Comparison of ENCODE assay signal across 7 mouse cellular contexts in genomic region chr9:75632902-75633301, GRCm38 (mm10). TPM values are rescaled to one million over a fixed set of nuclear protein-coding genes. Genes with fewer than 3 reads are reported as not detected.
A peak's percentile ranks its signal among the peaks of the same experiment; 100 is the strongest.
DNase-seq lines count a peak whose midpoint lies in the region; ATAC-seq and TF ChIP-seq lines count a peak whose summit lies in the region.

No protein-coding gene starts in this region.

- H3K9me3 ChIP-seq in kidney, postnatal 0 days (replicated peaks; ENCODE audit: low read length): no peaks in the 10 kb centered on the region
- H3K9me3 ChIP-seq in MEL (replicated peaks; ENCODE audit: insufficient read depth, low read length): no peaks in the 10 kb centered on the region

- peak; percentile 61 for TF ChIP-seq CTCF in kidney, postnatal 0 days (IDR thresholded peaks at IDR 0.05; ENCODE audit: low read depth)
- peak in 1 of 3 experiments; percentile 16; a peak in 1 of 6 replicates for TF ChIP-seq CTCF in MEL (IDR thresholded peaks at IDR 0.05 in 2 of 3, conservative IDR thresholded peaks at IDR 0.05 in 1 of 3; ENCODE audit: control insufficient read depth in 1 of 3, insufficient read depth in 1 of 3, low read depth in 2 of 3, low read length in 3 of 3, poor library complexity in 1 of 3, severe bottlenecking in 1 of 3)

- H3K4me3 ChIP-seq in kidney, postnatal 0 days (replicated peaks; ENCODE audit: low read depth, low read length): no peak overlapping the region
- no peak overlapping the region for H3K4me3 ChIP-seq in MEL (ENCODE audit: control insufficient read depth in 1 of 2, insufficient read depth in 1 of 2, low read depth in 2 of 2, low read length in 2 of 2)

- H3K9ac ChIP-seq in kidney, postnatal 0 days (ENCODE audit: low read depth, low read length): no peak overlapping the region
- H3K9ac ChIP-seq in MEL (ENCODE audit: control insufficient read depth, low read depth, low read length, poor library complexity, severe bottlenecking): no peak overlapping the region

- no peak for TF ChIP-seq POLR2A in MEL (IDR thresholded peaks at IDR 0.05; ENCODE audit: control insufficient read depth in 1 of 2, insufficient read depth in 1 of 2, low read depth in 1 of 2, low read length in 2 of 2, poor library complexity in 1 of 2)

- no peaks in the 10 kb centered on the region for H3K36me3 ChIP-seq in kidney, postnatal 0 days (ENCODE audit: insufficient read depth, low read length)
- no peaks in the 10 kb centered on the region for H3K36me3 ChIP-seq in MEL (ENCODE audit: control insufficient read depth in 1 of 2, insufficient read depth in 2 of 2, low read length in 2 of 2)

- 62% methylated on average over 1 of the region's 1 CpGs for WGBS in kidney, postnatal 0 days

- H3K79me2 ChIP-seq in MEL (ENCODE audit: control insufficient read depth, insufficient read depth, low read length, poor library complexity): no peaks in the 10 kb centered on the region

- TF ChIP-seq EP300 in MEL (IDR thresholded peaks at IDR 0.05; ENCODE audit: low read depth in 1 of 2, low read length in 2 of 2): no peak

- H3K27me3 ChIP-seq in kidney, postnatal 0 days (ENCODE audit: insufficient read depth, low read length): no peaks in the 10 kb centered on the region
- H3K27me3 ChIP-seq in MEL (ENCODE audit: control insufficient read depth in 1 of 2, insufficient read depth in 2 of 2, low read length in 2 of 2): no peaks in the 10 kb centered on the region

- H3K4me2 ChIP-seq in kidney, postnatal 0 days (ENCODE audit: low read length): no peak overlapping the region

- no peak for ATAC-seq in kidney, postnatal 0 days (replicated peaks; ENCODE audit: low FRiP score, low read depth)

- no peak; the same call in 1 of the 2 replicates for TF ChIP-seq RAD21 in MEL (IDR thresholded peaks at IDR 0.05; ENCODE audit: low read depth, low read length)

- DNase-seq in kidney, postnatal 0 days (ENCODE audit: low spot score): no peak
- no peak for DNase-seq in kidney, adult 8-10 months
- peak; percentile 5 for DNase-seq in MEL (ENCODE audit: low read depth, low spot score)
- peak; percentile 44 to 74 for DNase-seq in cerebellum, postnatal 14 days
- DNase-seq in lung, postnatal 10 days: peak; percentile 45
- DNase-seq in spleen, adult 18-20 months: no peak
- DNase-seq in gastrocnemius, postnatal 25 days: no peak

- H3K27ac ChIP-seq in kidney, postnatal 0 days: no peak overlapping the region
- H3K27ac ChIP-seq in MEL (ENCODE audit: control insufficient read depth, low read depth, low read length): no peak overlapping the region

- no peaks in the 10 kb centered on the region for H3K4me1 ChIP-seq in kidney, postnatal 0 days (replicated peaks; ENCODE audit: insufficient read depth, low read length)
- H3K4me1 ChIP-seq in MEL (ENCODE audit: control insufficient read depth in 1 of 2, insufficient read depth in 2 of 2, low read length in 2 of 2): no peaks in the 10 kb centered on the region

TF ChIP-seq in MEL, 35 proteins besides CTCF, POLR2A, EP300 and RAD21:
- TF ChIP-seq GABPA (IDR thresholded peaks at IDR 0.05; ENCODE audit: low read depth, low read length) (no peak), USF1 (IDR thresholded peaks at IDR 0.05; ENCODE audit: low read depth, low read length) (no peak), NRF1 (IDR thresholded peaks at IDR 0.05; ENCODE audit: insufficient read depth, low read depth, low read length, poor library complexity, severe bottlenecking) (no peak), MXI1 (IDR thresholded peaks at IDR 0.05; ENCODE audit: low read depth, low read length) (no peak), MAZ (IDR thresholded peaks at IDR 0.05; ENCODE audit: low read depth, low read length) (no peak), CHD1 (IDR thresholded peaks at IDR 0.05; ENCODE audit: low read depth, low read length) (no peak), KAT2A (conservative IDR thresholded peaks at IDR 0.05; ENCODE audit: low read depth, low read length) (no peak), POLR2AphosphoS5 (IDR thresholded peaks at IDR 0.05; ENCODE audit: borderline replicate concordance, low read depth, low read length) (no peak), MAFK (IDR thresholded peaks at IDR 0.05; ENCODE audit: borderline replicate concordance, low read depth, low read length) (no peak), POLR2AphosphoS2 (IDR thresholded peaks at IDR 0.05; ENCODE audit: low read length) (no peak), ZMIZ1 (IDR thresholded peaks at IDR 0.05; ENCODE audit: low read depth, low read length) (no peak), TAL1 (IDR thresholded peaks at IDR 0.05; ENCODE audit: low read length) (no peak), RCOR1 (IDR thresholded peaks at IDR 0.05; ENCODE audit: low read depth, low read length) (no peak), JUND (IDR thresholded peaks at IDR 0.05; ENCODE audit: low read depth, low read length) (no peak), MAX (IDR thresholded peaks at IDR 0.05; ENCODE audit: low read length) (no peak), ETS1 (IDR thresholded peaks at IDR 0.05; ENCODE audit: low read depth, low read length) (no peak), TCF12 (IDR thresholded peaks at IDR 0.05; ENCODE audit: low read depth, low read length) (no peak), NELFE (IDR thresholded peaks at IDR 0.05; ENCODE audit: low read depth, low read length) (no peak), UBTF (IDR thresholded peaks at IDR 0.05; ENCODE audit: borderline replicate concordance, insufficient read depth, low read depth, low read length) (no peak), GATA1 (IDR thresholded peaks at IDR 0.05; ENCODE audit: low read depth, low read length) (no peak)

RNA-seq across cellular contexts. Expression of gene Lysmd2, which starts 7.4 kb away (rescaled TPM):
- polyA plus RNA-seq in kidney, postnatal 0 days (2015; fragmentation: Nextera tagmentation; extraction: Ambion mirVana): 31.4 and 34.7 TPM in 2 replicates
- not detected in 2 replicates for total RNA-seq in MEL (2012; rRNA removed)
- not detected for polyA plus RNA-seq in MEL (2012; ENCODE audit: insufficient read depth in 1 of 2, insufficient read length in 2 of 2, low read depth in 1 of 2, low replicate concordance in 2 of 2, missing spikeins in 1 of 2)
- total RNA-seq in gastrocnemius, postnatal 25 days (2021): 1 to 10 TPM; 4.9 to 7.3 TPM

RNA-seq across cellular contexts. Expression of gene Tmod2, which starts 21.8 kb away (rescaled TPM):
- 12.4 and 15.6 TPM in 2 replicates for polyA plus RNA-seq in kidney, postnatal 0 days (2015; fragmentation: Nextera tagmentation; extraction: Ambion mirVana)
- total RNA-seq in MEL (2012; rRNA removed): not detected in 2 replicates
- not detected for polyA plus RNA-seq in MEL (2012; ENCODE audit: insufficient read depth in 1 of 2, insufficient read length in 2 of 2, low read depth in 1 of 2, low replicate concordance in 2 of 2, missing spikeins in 1 of 2)
- 1 to 10 TPM; 4.9 to 8.9 TPM for total RNA-seq in gastrocnemius, postnatal 25 days (2021)

RNA-seq across cellular contexts. Expression of gene Scg3, which starts 51.0 kb away (rescaled TPM):
- polyA plus RNA-seq in kidney, postnatal 0 days (2015; fragmentation: Nextera tagmentation; extraction: Ambion mirVana): 0.18 TPM in 2 replicates
- total RNA-seq in MEL (2012; rRNA removed): not detected in 2 replicates
- not detected for polyA plus RNA-seq in MEL (2012; ENCODE audit: insufficient read depth in 1 of 2, insufficient read length in 2 of 2, low read depth in 1 of 2, low replicate concordance in 2 of 2, missing spikeins in 1 of 2)
- total RNA-seq in gastrocnemius, postnatal 25 days (2021): 1 to 10 TPM; 2.2 to 2.3 TPM

Comparison
In these comparisons a context has a peak if more than half of its experiments do, and no peak if none do; other contexts are left out.
1. DNase-seq: peak in MEL (single experiment), cerebellum, postnatal 14 days (2 of 2) and lung, postnatal 10 days (single experiment); none in kidney, postnatal 0 days (single experiment), kidney, adult 8-10 months (0 of 2), spleen, adult 18-20 months (0 of 2) and gastrocnemius, postnatal 25 days (single experiment).